Mouse (Mus musculus): ENCODE data around the gene Olfr804.

Gene Olfr804

GRCm38 (mm10) chr10:129702910-129703309 is at the start of gene Olfr804:
Gene Olfr804 (plus strand): TSS chr10:129703210.
- no peak for DNase-seq (ENCODE audit: extremely low spot score, low read depth, low spot score)

- DNase-seq (ENCODE audit: extremely low spot score, low read depth, low spot score) = no peak
Measured at GRCm38 (mm10) chr10:129657394-129657793, 45.6 kb upstream of the Olfr804 start, which contains the start of gene Olfr800. Gene Olfr800 (plus strand): TSS chr10:129657694.

- no peak for DNase-seq (ENCODE audit: extremely low spot score, low read depth, low spot score)
Measured at GRCm38 (mm10) chr10:129673765-129674164, 29.2 kb upstream of the Olfr804 start, which contains the start of gene Olfr801. Gene Olfr801 (minus strand): TSS chr10:129673865.

GRCm38 (mm10) chr10:129688069-129688468 is 14.9 kb upstream of the Olfr804 start, which contains the start of gene Olfr802:
Gene Olfr802 (minus strand): TSS chr10:129688169.
- no peak for DNase-seq (ENCODE audit: extremely low spot score, low read depth, low spot score)

- DNase-seq (ENCODE audit: extremely low spot score, low read depth, low spot score) = no peak
Measured at GRCm38 (mm10) chr10:129694186-129694585, 8.8 kb upstream of the Olfr804 start, which contains the start of gene Olfr803. Gene Olfr803 (minus strand): TSS chr10:129694286.

GRCm38 (mm10) chr10:129729275-129729674 is 26.3 kb downstream of the Olfr804 start, which contains the start of gene Olfr805:
Gene Olfr805 (minus strand): TSS chr10:129729375.
- no peak for DNase-seq (ENCODE audit: extremely low spot score, low read depth, low spot score)

- no peak for DNase-seq (ENCODE audit: extremely low spot score, low read depth, low spot score)
Measured at GRCm38 (mm10) chr10:129741821-129742220, 38.8 kb downstream of the Olfr804 start, which contains the start of gene Olfr806. Gene Olfr806 (minus strand): TSS chr10:129741921.

- no peak for DNase-seq (ENCODE audit: extremely low spot score, low read depth, low spot score)
Measured at GRCm38 (mm10) chr10:129757693-129758092, 54.7 kb downstream of the Olfr804 start, which contains the start of gene Olfr807. Gene Olfr807 (minus strand): TSS chr10:129757793.

Data from hindlimb bud, embryonic 11.5 days (tissue).